Mouse (Mus musculus) kidney, postnatal 0 days (tissue): Measurements from ENCODE around the gene Wdr62. TPM values are rescaled to one million over a fixed set of nuclear protein-coding genes. Genes with fewer than 3 reads are reported as not detected.

ENCODE experiments used
- ATAC-seq: fragments of 200-750 bp; cut with Nextera tagmentation; replicated peaks from 2 replicates; pipeline ENCODE4 v1.8.0; 2017; ENCODE audit warnings: low read depth, moderate number of reproducible peaks, moderate TSS enrichment, moderate library complexity; ENCODE audit not compliant: low FRiP score
- DNase-seq: peaks from one replicate; pipeline ENCODE4 v3.0.0-alpha.2; 2016; ENCODE audit warnings: low spot score
- H3K27ac ChIP-seq: fragments of 300-500 bp; sonication (generic); 2 replicates; pipeline ENCODE4 v1.5.1; 2014; ENCODE audit warnings: mild to moderate bottlenecking
- H3K27me3 ChIP-seq: fragments of 300-500 bp; sonication (generic); 2 replicates; pipeline ENCODE4 v1.6.1; 2014; ENCODE audit warnings: low read length, mixed read lengths; ENCODE audit not compliant: insufficient read depth
- H3K36me3 ChIP-seq: fragments of 300-500 bp; sonication (generic); 2 replicates; pipeline ENCODE4 v1.6.1; 2014; ENCODE audit warnings: low read length, mixed read lengths; ENCODE audit not compliant: insufficient read depth
- H3K4me1 ChIP-seq: fragments of 300-500 bp; sonication (generic); replicated peaks from 2 replicates; pipeline ENCODE4 v1.6.1; 2014; ENCODE audit warnings: antibody characterized with exemption, low read length, mixed read lengths; ENCODE audit not compliant: insufficient read depth
- H3K4me2 ChIP-seq: fragments of 300-500 bp; sonication (generic); 2 replicates; pipeline ENCODE4 v1.6.1; 2014; ENCODE audit warnings: mild to moderate bottlenecking, low read length, moderate library complexity, mixed read lengths
- H3K4me3 ChIP-seq: fragments of 300-500 bp; sonication (generic); replicated peaks from 2 replicates; pipeline ENCODE4 v1.5.1; 2014; ENCODE audit warnings: low read depth, low read length
- H3K9ac ChIP-seq: fragments of 300-500 bp; sonication (generic); 2 replicates; pipeline ENCODE4 v1.6.1; 2014; ENCODE audit warnings: low read depth, low read length
- H3K9me3 ChIP-seq: fragments of 300-500 bp; sonication (generic); replicated peaks from 2 replicates; pipeline ENCODE4 v1.6.1; 2016; ENCODE audit warnings: low read length, inconsistent platforms, mixed read lengths
- CTCF ChIP-seq: IDR thresholded peaks from 2 replicates; pipeline ENCODE4 v1.5.1; 2016; ENCODE audit warnings: antibody characterized with exemption, low read depth, mild to moderate bottlenecking, moderate library complexity
- WGBS: fragments of 180-500 bp; shearing (Covaris S2); extraction: QIAGEN DNeasy Blood & Tissue Kit; methylation state at CpG from one replicate; pipeline ENCODE4 v1.1.7; 2014; 5-methylcytosine and 5-hydroxymethylcytosine counted together
- polyA plus RNA-seq: library from polyadenylated mRNA; unstranded; fragments of >200 nt; fragmentation: Nextera tagmentation; extraction: Ambion mirVana; gene quantifications from 2 replicates; pipeline ENCODE4 v1.2.1, GENCODE M21; 2015

The Wdr62 gene
- polyA plus RNA-seq, 1 experiment from 2014 or later: 2.7 TPM

GRCm38 (mm10) chr7:30286701-30287410 lies 6.6 kb upstream of the Wdr62 start:
- no peaks in the 10 kb centered on the region for H3K27me3 ChIP-seq
- WGBS: 60% methylated on average over 8 of the region's 8 CpGs
- no peaks in the 10 kb centered on the region for H3K36me3 ChIP-seq
- no peak for TF ChIP-seq CTCF
- DNase-seq (no peak), ATAC-seq (no peak)
- H3K9me3 ChIP-seq: no peaks in the 10 kb centered on the region
- H3K4me3 ChIP-seq: no peak overlapping the region
- no peaks in the 10 kb centered on the region; the same call in 1 of the 2 replicates for H3K4me1 ChIP-seq
- no peak overlapping the region for H3K4me2 ChIP-seq
- H3K9ac ChIP-seq: no peak overlapping the region
- H3K27ac ChIP-seq: no peak overlapping the region

GRCm38 (mm10) chr7:30282740-30283139 lies 2.5 kb upstream of the Wdr62 start:
- Histone ChIP-seq H3K4me1 (no peaks in the 10 kb centered on the region), H3K9ac (no peak overlapping the region), H3K4me3 (no peak overlapping the region), H3K9me3 (no peaks in the 10 kb centered on the region), H3K36me3 (no peaks in the 10 kb centered on the region), H3K27ac (no peak overlapping the region), H3K27me3 (no peaks in the 10 kb centered on the region), H3K4me2 (no peak overlapping the region)
- 76% methylated on average over 7 of the region's 7 CpGs for WGBS
- DNase-seq: no peak
- ATAC-seq: no peak
- no peak for TF ChIP-seq CTCF

- Histone ChIP-seq H3K9me3 (no peaks in the 10 kb centered on the region), H3K9ac (no peak overlapping the region), H3K4me2 (no peak overlapping the region), H3K27ac (no peak overlapping the region; the same call in 1 of the 2 replicates), H3K36me3 (no peaks in the 10 kb centered on the region), H3K4me3 (no peak overlapping the region), H3K27me3 (no peaks in the 10 kb centered on the region), H3K4me1 (no peaks in the 10 kb centered on the region)
- 78% methylated on average over 4 of the region's 4 CpGs for WGBS
- ATAC-seq (no peak), DNase-seq (no peak)
- TF ChIP-seq CTCF: no peak
These were observed 1.3 kb upstream of the Wdr62 start for GRCm38 (mm10) chr7:30281522-30281921.

- no peaks in the 10 kb centered on the region for H3K9me3 ChIP-seq
- no peaks in the 10 kb centered on the region for H3K27me3 ChIP-seq
- peak overlapping the region; percentile 87 for H3K4me3 ChIP-seq
- under 1% methylated on average over 20 of the region's 20 CpGs for whole genome bisulfite sequencing
- H3K36me3 ChIP-seq: no peaks in the 10 kb centered on the region
- DNase-seq (peak; percentile 99), ATAC-seq (peak; percentile 87)
- H3K4me2 ChIP-seq: peak overlapping the region; percentile 92
- no peaks in the 10 kb centered on the region for H3K4me1 ChIP-seq
- H3K27ac ChIP-seq: peak overlapping the region; percentile 91
- TF ChIP-seq CTCF: no peak
- H3K9ac ChIP-seq: peak overlapping the region; percentile 8; the same call in 1 of the 2 replicates
These were observed 485 bp upstream of the Wdr62 start for GRCm38 (mm10) chr7:30280670-30281138.

- Histone ChIP-seq H3K9me3 (no peaks in the 10 kb centered on the region), H3K36me3 (no peaks in the 10 kb centered on the region), H3K4me3 (peak overlapping the region; percentile 87), H3K27me3 (no peaks in the 10 kb centered on the region), H3K4me2 (peak overlapping the region; percentile 92), H3K9ac (0 out of 2 replicates have a peak overlapping the region, but pooled peaks have one; percentile 65), H3K27ac (peak overlapping the region; percentile 91), H3K4me1 (no peaks in the 10 kb centered on the region)
- TF ChIP-seq CTCF: no peak
- WGBS: under 1% methylated on average over 6 of the region's 6 CpGs
- ATAC-seq: no peak
- DNase-seq: no peak
These were observed 683 bp downstream of the Wdr62 start for GRCm38 (mm10) chr7:30279536-30279935.

- ATAC-seq: no peak
- TF ChIP-seq CTCF: no peak
- no peak for DNase-seq
- Histone ChIP-seq H3K4me1 (no peaks in the 10 kb centered on the region), H3K27me3 (no peaks in the 10 kb centered on the region), H3K4me3 (no peak overlapping the region), H3K9ac (no peak overlapping the region), H3K9me3 (no peaks in the 10 kb centered on the region), H3K36me3 (no peaks in the 10 kb centered on the region), H3K4me2 (no peak overlapping the region; the same call in 1 of the 2 replicates), H3K27ac (no peak overlapping the region)
- 42% methylated on average over 2 of the region's 2 CpGs for WGBS
These were observed 1.3 kb downstream of the Wdr62 start for GRCm38 (mm10) chr7:30278911-30279310.
